Mouse (Mus musculus) heart, embryonic 15.5 days (tissue): ENCODE measurements around the gene Grm4. TPM values are rescaled to one million over a fixed set of nuclear protein-coding genes. Genes with fewer than 3 reads are reported as not detected.

Experiments used
- ATAC-seq: fragments of 200-750 bp; cut with Nextera tagmentation; replicated peaks from 2 replicates; pipeline ENCODE4 v1.8.0; 2017; ENCODE audit warnings: low read depth, moderate TSS enrichment; ENCODE audit not compliant: insufficient number of reproducible peaks, insufficient read depth, low FRiP score
- H3K27ac ChIP-seq: fragments of 300-500 bp; sonication (generic); 2 replicates; pipeline ENCODE4 v1.5.1; 2015; ENCODE audit warnings: mild to moderate bottlenecking, inconsistent platforms
- H3K27me3 ChIP-seq: fragments of 300-500 bp; sonication (generic); 2 replicates; pipeline ENCODE4 v1.6.1; 2015; ENCODE audit warnings: inconsistent platforms
- H3K36me3 ChIP-seq: fragments of 300-500 bp; sonication (generic); 2 replicates; pipeline ENCODE4 v1.6.1; 2015; ENCODE audit warnings: mild to moderate bottlenecking, inconsistent platforms
- H3K4me1 ChIP-seq: fragments of 300-500 bp; sonication (generic); replicated peaks from 2 replicates; pipeline ENCODE4 v1.6.1; 2015; ENCODE audit warnings: inconsistent platforms
- H3K4me2 ChIP-seq: fragments of 300-500 bp; sonication (generic); 2 replicates; pipeline ENCODE4 v1.6.1; 2015; ENCODE audit warnings: inconsistent platforms, mild to moderate bottlenecking, moderate library complexity
- H3K4me3 ChIP-seq: fragments of 300-500 bp; sonication (generic); 2 replicates; pipeline ENCODE4 v1.5.1; 2015; ENCODE audit warnings: mild to moderate bottlenecking, inconsistent platforms
- H3K9ac ChIP-seq: fragments of 300-500 bp; sonication (generic); 2 replicates; pipeline ENCODE4 v1.6.1; 2015; ENCODE audit warnings: mild to moderate bottlenecking, inconsistent platforms
- H3K9me3 ChIP-seq: fragments of 300-500 bp; sonication (generic); replicated peaks from 2 replicates; pipeline ENCODE4 v1.6.1; 2016; ENCODE audit warnings: inconsistent platforms
- WGBS: fragments of 180-500 bp; shearing (Covaris S2); methylation state at CpG from one replicate; pipeline ENCODE4 v1.1.7; 2015; ENCODE audit warnings: mixed read lengths; 5-methylcytosine and 5-hydroxymethylcytosine counted together
- polyA plus RNA-seq: library from polyadenylated mRNA; unstranded; fragments of >200 nt; fragmentation: Nextera tagmentation; extraction: Ambion mirVana; gene quantifications from 2 replicates; pipeline ENCODE4 v1.2.1, GENCODE M21; 2015

Grm4 gene
- 0.05 and 0.36 TPM in 2 replicates for polyA plus RNA-seq

- peaks cover 6% of the 10 kb centered on the region; the same call in 1 of the 2 replicates for H3K4me1 ChIP-seq
- no peak within 1 kb of the TSS for H3K9ac ChIP-seq
- no peak within 1 kb of the TSS for H3K4me3 ChIP-seq
- ATAC-seq, result no peak
- no peaks in the 10 kb centered on the region for H3K36me3 ChIP-seq
- H3K9me3 ChIP-seq, result no peaks in the 10 kb centered on the region
- H3K27ac ChIP-seq, result no peak within 1 kb of the TSS
- WGBS, result 65% methylated on average over 5 of the region's 5 CpGs
- H3K27me3 ChIP-seq, result peaks cover 63% of the 10 kb centered on the region
- H3K4me2 ChIP-seq, result no peak within 1 kb of the TSS
These were observed at the start of gene Grm4 for GRCm38 (mm10) chr17:27521303-27521702. TSS of gene Grm4 (minus strand) at chr17:27521403.

GRCm38 (mm10) chr17:27568228-27568627, 47.0 kb upstream of the Grm4 start:
- no peaks in the 10 kb centered on the region for H3K9me3 ChIP-seq
- H3K27me3 ChIP-seq, result no peaks in the 10 kb centered on the region
- no peak overlapping the region for H3K9ac ChIP-seq
- H3K4me3 ChIP-seq, result no peak overlapping the region
- H3K4me2 ChIP-seq, result no peak overlapping the region
- H3K36me3 ChIP-seq, result no peaks in the 10 kb centered on the region
- peaks cover 32% of the 10 kb centered on the region for H3K4me1 ChIP-seq
- no peak for ATAC-seq
- WGBS, result 84% methylated on average over 5 of the region's 5 CpGs
- no peak overlapping the region for H3K27ac ChIP-seq

GRCm38 (mm10) chr17:27565942-27566267, 44.7 kb upstream of the Grm4 start:
- no peaks in the 10 kb centered on the region for H3K27me3 ChIP-seq
- WGBS, result under 1% methylated on average over 13 of the region's 13 CpGs
- H3K36me3 ChIP-seq, result no peaks in the 10 kb centered on the region
- ATAC-seq, result peak; percentile 4; the same call in 1 of the 2 replicates
- peak overlapping the region; percentile 70 for H3K9ac ChIP-seq
- peak overlapping the region; percentile 72 for H3K4me3 ChIP-seq
- no peak overlapping the region for H3K27ac ChIP-seq
- H3K9me3 ChIP-seq, result no peaks in the 10 kb centered on the region
- H3K4me1 ChIP-seq, result peaks cover 32% of the 10 kb centered on the region
- peak overlapping the region; percentile 95 for H3K4me2 ChIP-seq

- H3K27ac ChIP-seq, result peak within 1 kb of the TSS; percentile 60
- under 1% methylated on average over 58 of the region's 58 CpGs for WGBS
- H3K36me3 ChIP-seq, result no peaks in the 10 kb centered on the region
- peak within 1 kb of the TSS; percentile 75 for H3K9ac ChIP-seq
- peaks cover 34% of the 10 kb centered on the region for H3K4me1 ChIP-seq
- H3K4me3 ChIP-seq, result peak within 1 kb of the TSS; percentile 72
- no peaks in the 10 kb centered on the region for H3K27me3 ChIP-seq
- H3K4me2 ChIP-seq, result peak within 1 kb of the TSS; percentile 95
- H3K9me3 ChIP-seq, result no peaks in the 10 kb centered on the region
- ATAC-seq, result peak; percentile 93
These were observed 44.1 kb upstream of the Grm4 start, which contains the start of gene AI413582 for GRCm38 (mm10) chr17:27565163-27565941. TSS of gene AI413582 (minus strand) at chr17:27565756.

GRCm38 (mm10) chr17:27564391-27565162, 43.4 kb upstream of the Grm4 start:
- WGBS, result 17% methylated on average over 20 of the region's 20 CpGs
- ATAC-seq, result no peak

GRCm38 (mm10) chr17:27563771-27564244, 42.6 kb upstream of the Grm4 start:
- no peaks in the 10 kb centered on the region for H3K9me3 ChIP-seq
- ATAC-seq, result no peak
- H3K4me3 ChIP-seq, result no peak overlapping the region
- H3K4me2 ChIP-seq, result no peak overlapping the region; the same call in 1 of the 2 replicates
- H3K27ac ChIP-seq, result no peak overlapping the region
- no peak overlapping the region for H3K9ac ChIP-seq
- no peaks in the 10 kb centered on the region for H3K36me3 ChIP-seq
- no peaks in the 10 kb centered on the region for H3K27me3 ChIP-seq
- 61% methylated on average over 7 of the region's 7 CpGs for WGBS
- peaks cover 39% of the 10 kb centered on the region for H3K4me1 ChIP-seq

More at GRCm38 (mm10) chr17:27564391-27565162, 43.4 kb upstream of the Grm4 start:
- no peaks in the 10 kb centered on the region for H3K9me3 ChIP-seq
- H3K27me3 ChIP-seq, result no peaks in the 10 kb centered on the region
- H3K36me3 ChIP-seq, result no peaks in the 10 kb centered on the region
- H3K4me3 ChIP-seq, result peak overlapping the region; percentile 72
- H3K4me2 ChIP-seq, result peak overlapping the region; percentile 95
- H3K9ac ChIP-seq, result peak overlapping the region; percentile 75
- peak overlapping the region; percentile 60 for H3K27ac ChIP-seq
- H3K4me1 ChIP-seq, result peaks cover 34% of the 10 kb centered on the region

GRCm38 (mm10) chr17:27561809-27562526, 40.8 kb upstream of the Grm4 start:
- Histone ChIP-seq H3K4me2 (no peak overlapping the region), H3K9ac (no peak overlapping the region), H3K36me3 (no peaks in the 10 kb centered on the region), H3K4me1 (peaks cover 53% of the 10 kb centered on the region), H3K27ac (no peak overlapping the region), H3K9me3 (no peaks in the 10 kb centered on the region), H3K4me3 (no peak overlapping the region), H3K27me3 (no peaks in the 10 kb centered on the region)
- ATAC-seq, result no peak
- WGBS, result 50% methylated on average over 10 of the region's 11 CpGs

- Histone ChIP-seq H3K9me3 (no peaks in the 10 kb centered on the region), H3K27me3 (no peaks in the 10 kb centered on the region), H3K4me1 (peaks cover 48% of the 10 kb centered on the region), H3K36me3 (no peaks in the 10 kb centered on the region), H3K4me3 (no peak overlapping the region), H3K9ac (no peak overlapping the region), H3K27ac (no peak overlapping the region), H3K4me2 (no peak overlapping the region)
- no peak for ATAC-seq
- 83% methylated on average over 13 of the region's 13 CpGs for WGBS
These were observed 39.8 kb upstream of the Grm4 start for GRCm38 (mm10) chr17:27560926-27561480.

- WGBS, result 81% methylated on average over 12 of the region's 12 CpGs
- ATAC-seq, result no peak
- no peaks in the 10 kb centered on the region for H3K27me3 ChIP-seq
- H3K4me3 ChIP-seq, result no peak overlapping the region
- H3K9me3 ChIP-seq, result no peaks in the 10 kb centered on the region
- peak overlapping the region; percentile 90; the same call in 1 of the 2 replicates for H3K4me2 ChIP-seq
- H3K4me1 ChIP-seq, result peaks cover 52% of the 10 kb centered on the region
- no peak overlapping the region for H3K9ac ChIP-seq
- no peak overlapping the region for H3K27ac ChIP-seq
- no peaks in the 10 kb centered on the region for H3K36me3 ChIP-seq
These were observed 38.4 kb upstream of the Grm4 start for GRCm38 (mm10) chr17:27559596-27559995.

- H3K27me3 ChIP-seq, result no peaks in the 10 kb centered on the region
- H3K9me3 ChIP-seq, result no peaks in the 10 kb centered on the region
- H3K4me3 ChIP-seq, result peak overlapping the region; percentile 83; the same call in 1 of the 2 replicates
- WGBS, result 21% methylated on average over 5 of the region's 5 CpGs
- no peak for ATAC-seq
- H3K4me1 ChIP-seq, result peaks cover 50% of the 10 kb centered on the region
- H3K9ac ChIP-seq, result 0 out of 2 replicates have a peak overlapping the region, but pooled peaks have one; percentile 6
- H3K27ac ChIP-seq, result no peak overlapping the region
- peak overlapping the region; percentile 90 for H3K4me2 ChIP-seq
- H3K36me3 ChIP-seq, result no peaks in the 10 kb centered on the region
These were observed 37.6 kb upstream of the Grm4 start for GRCm38 (mm10) chr17:27558845-27559244.
